Mouse (Mus musculus) inflammation-experienced regulatory T-cells, adult 6 months (primary cell): ENCODE measurements around the gene Ptdss2. TPM values are rescaled to one million over a fixed set of nuclear protein-coding genes. Genes with fewer than 3 reads are reported as not detected.

Source experiments
- ATAC-seq: one replicate; pipeline ENCODE4 v1.8.0; 2017
- polyA plus RNA-seq, 3 experiments: library from polyadenylated mRNA; unstranded; fragments of 100-300 nt; shearing (Covaris generic); gene quantifications; one replicate each; pipeline ENCODE4 v1.2.1; 2017

The Ptdss2 gene
- polyA plus RNA-seq, 3 experiments from 2014 or later, result 6.2 to 9.3 (median 7.0) TPM

DNA sequence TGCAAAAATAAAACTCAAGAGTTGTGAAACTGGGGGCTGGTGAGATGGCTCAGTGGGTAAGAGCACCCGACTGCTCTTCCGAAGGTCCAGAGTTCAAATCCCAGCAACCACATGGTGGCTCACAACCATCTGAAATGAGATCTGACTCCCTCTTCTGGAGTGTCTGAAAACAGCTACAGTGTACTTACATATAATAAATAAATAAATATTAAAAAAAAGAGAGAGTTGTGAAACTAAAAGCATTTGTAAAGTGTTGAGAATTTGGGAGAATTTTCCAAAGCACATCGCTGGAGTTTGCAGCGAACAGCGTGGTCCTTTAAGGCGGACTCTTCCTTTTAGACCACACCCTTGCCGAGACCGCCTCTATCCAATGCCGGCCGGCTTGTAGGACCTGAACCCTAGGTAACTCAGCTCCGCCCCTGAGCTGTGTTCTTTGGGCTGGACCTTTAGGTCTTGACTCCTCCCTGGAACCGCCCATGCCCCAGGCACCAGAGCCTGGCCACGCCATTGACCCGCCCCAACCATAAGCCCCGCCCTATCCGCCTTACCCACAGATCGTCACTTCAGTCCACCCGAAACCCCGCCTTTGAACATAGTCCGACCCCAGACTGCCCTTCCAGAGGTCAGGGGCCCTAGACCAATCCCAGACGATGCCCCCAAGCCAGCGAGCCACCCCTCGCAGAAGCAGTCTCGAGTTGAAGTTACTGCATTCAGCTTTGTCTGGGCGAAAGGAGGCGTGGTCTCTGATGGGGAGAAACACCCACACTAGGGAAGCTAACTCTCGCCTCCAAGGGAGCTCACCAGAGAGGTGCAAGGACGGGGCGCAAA is 721 bp downstream of the Ptdss2 start:
- peak; percentile 94 for ATAC-seq

GRCm38 (mm10) chr7:141123517-141123856 is 1.3 kb downstream of the Ptdss2 start:
- no peak for ATAC-seq

DNA sequence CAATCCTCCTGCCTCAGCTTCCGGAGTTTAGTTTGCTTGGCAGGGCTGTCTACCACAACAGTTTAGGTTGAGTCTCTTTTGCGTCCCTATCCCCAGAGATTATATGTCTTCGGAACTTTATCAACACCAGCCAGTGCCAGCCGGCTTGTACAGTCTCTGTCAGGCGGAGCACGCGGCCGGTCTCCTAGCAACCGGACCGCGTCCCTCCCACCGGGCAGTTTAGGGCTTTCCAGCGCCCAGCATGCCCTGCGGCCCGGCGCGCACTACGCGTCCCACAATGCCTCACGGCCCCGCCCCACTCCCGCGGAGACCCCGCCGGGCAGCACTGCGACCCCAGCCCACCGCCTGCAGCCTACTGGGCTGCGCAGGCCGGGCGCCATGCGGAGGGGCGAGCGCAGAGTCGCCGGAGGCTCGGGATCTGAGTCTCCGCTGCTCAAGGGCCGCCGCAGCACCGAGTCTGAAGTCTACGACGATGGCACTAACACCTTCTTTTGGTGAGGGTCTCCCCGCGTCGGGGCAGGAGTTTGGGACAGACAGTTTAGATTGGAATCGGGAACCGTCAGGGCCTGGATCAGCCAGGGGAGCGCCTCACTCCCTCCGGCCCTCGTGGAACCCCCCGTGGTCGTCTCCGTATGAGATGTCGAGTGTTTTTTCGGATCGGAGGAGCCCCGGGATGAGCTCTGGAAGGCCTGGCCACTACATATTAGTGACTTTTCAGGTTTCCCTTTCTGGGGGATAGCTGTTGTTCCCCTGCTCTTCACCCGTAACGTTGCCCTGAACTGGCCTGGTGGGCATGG is 9.0 kb downstream of the Ptdss2 start:
- ATAC-seq, result peak; percentile 98

DNA sequence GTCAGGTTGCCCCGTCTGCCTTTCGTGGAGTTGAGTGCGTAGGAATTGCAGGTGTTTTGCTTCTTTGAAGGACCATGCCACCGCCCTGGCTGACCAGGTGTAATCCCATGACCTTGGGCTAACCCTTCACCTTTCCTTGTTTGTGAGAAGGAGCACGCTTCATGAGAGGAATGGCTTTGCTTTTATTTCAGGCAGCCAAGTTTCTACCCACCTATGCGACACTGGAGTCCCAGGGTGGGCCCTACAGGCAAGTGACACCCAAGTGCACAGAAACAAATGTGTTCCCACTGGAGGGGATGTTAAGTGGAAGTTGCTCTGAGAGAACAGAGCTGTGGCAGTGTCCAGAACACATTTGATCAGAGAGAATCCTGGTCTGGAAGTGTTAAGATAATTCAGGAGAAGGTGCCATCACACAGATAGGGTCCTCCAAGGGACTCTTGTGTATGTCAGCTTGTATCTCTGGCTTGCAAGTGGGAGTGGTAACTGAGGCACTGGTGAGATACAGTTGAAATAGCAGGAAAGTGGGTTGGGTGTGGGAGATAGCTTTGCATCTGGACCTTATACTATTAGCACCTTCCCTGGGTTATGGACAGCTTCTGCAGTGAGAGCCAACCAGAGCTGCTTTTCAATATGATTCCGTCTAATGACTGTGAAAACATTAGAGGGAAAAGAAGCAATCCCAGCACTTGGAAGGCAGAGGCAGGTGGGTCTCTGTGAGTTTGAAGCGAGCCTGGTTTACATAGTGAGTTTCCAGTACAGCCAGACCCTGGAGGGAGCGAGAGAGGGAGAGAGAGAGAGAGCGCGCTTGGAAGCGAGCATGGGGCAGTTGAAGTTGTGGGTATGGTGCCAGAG is 9.9 kb downstream of the Ptdss2 start:
- ATAC-seq, result no peak

DNA sequence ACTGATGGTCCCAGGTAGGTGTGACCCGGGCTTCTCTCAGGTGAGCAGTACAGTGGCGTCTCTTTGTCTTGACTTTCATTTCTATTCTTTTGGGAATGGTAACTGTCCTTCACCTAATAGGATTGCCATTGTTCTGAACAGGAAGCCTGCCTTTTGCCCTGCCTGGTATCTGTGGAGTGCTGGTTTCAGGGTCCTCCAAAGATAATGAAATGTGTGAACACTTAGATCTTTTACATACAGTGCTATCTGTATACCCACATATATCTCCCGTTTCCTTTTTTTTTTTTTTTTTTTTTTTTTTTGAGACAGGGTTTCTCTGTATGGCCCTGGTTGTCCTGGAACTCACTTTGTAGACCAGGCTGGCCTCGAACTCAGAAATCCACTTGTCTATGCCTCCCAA is 19.1 kb downstream of the Ptdss2 start:
- ATAC-seq, result no peak

DNA sequence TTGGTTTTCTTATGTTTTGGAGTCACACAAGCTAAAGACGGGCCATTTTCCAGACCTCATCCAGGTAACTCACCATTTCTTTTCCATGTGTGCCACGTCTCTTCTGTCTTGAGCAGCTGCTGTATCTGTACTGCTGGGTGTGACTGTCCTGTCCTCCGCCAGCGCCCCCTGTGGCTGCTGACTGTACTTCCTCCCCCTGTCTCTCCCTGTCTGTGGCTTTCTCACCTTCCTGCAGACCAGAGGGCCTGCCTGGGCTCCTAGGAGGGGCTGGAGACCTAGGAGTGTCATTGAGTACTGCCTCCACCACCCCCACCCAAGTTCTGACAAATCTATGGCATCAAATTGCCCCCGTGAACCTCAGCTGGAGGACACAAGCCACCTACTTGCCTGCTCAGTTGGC is 20.9 kb downstream of the Ptdss2 start:
- ATAC-seq, result peak; percentile 48

- ATAC-seq, result no peak
Observed at GRCm38 (mm10) chr7:141143861-141144260, 21.7 kb downstream of the Ptdss2 start.

DNA sequence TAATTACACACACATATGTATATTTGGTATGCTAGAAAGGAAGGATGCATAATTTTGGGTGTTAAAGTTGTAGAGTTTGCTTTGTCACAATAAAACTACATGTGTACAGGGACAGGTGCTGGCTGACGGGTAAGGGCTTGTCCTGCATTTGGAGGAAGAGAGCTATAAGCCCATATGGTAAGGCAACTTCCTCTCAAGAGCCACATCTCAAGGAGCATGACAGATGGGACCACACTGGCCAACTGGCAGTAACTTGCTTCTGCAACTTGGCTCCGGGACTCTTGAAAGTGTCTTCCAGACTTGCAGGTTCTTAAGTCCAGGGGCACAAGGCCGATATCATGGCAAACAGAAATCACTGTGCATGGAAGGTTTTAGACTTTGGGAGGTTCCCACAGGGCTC is 22.5 kb downstream of the Ptdss2 start:
- no peak for ATAC-seq

DNA sequence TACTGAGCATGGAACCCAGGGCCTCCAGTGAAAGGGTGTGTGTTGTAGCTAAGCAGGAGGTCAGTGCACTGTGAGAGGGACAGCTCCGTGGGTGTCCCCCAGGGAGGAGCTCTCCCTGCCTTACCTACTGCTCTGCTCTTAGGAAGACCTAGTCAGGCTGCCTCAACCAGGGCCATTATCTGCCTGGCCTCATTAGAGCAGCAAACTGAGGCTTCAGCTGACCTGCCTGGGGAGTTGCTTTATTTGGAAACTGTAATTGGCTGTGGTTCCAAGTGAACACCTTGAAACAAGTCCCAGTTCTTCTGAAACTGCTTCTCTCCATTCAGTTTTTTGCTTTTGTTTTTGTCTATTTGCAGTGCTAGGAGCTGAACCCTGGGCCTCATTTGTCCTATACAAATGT is 23.2 kb downstream of the Ptdss2 start:
- ATAC-seq, result no peak

DNA sequence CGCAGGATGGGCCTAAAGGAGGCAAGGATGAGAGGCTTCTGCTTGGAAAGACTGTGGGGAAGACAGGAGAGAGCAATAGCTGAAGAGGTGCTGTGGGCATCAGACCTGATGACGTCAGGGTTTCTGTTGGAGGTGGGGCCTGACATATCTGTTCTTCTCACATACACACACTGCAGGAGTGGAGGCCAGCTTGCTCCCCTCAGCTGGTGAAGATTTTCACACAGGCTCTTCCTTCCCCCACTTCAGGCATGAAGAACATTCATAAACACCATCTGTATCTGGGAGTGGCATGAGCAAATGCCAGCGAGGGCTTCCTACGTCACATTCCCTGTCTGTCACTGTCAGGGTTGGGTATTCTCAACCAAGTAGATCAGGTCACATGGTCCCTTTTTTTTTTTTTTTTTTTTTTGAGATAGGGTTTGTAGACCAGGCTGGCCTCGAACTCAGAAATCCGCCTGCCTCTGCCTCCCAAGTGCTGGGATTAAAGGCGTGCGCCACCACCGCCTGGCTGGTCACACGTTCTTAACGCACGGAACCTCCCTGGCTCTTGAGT is 23.9 kb downstream of the Ptdss2 start:
- no peak for ATAC-seq

DNA sequence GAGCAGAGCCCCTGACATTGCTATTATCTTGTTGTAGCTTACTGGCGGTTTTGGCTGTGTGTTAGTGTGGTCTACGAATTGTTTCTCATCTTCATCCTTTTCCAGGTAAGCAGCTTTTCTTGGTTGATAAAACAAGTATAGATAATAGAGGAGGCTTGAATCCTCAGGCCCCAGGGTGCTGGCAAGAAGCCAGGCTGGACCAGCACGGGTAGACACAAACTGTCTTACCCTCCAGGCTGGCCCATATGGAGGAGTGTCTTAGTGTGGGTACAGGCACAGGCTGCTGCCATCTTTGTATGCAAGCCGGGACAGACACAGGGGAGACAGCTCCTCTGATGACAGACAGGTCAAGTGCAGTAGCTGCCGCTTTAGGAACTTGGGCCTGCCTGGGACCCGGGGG is 24.9 kb downstream of the Ptdss2 start:
- ATAC-seq, result no peak

GRCm38 (mm10) chr7:141148639-141149038 is 26.5 kb downstream of the Ptdss2 start:
- ATAC-seq, result no peak

DNA sequence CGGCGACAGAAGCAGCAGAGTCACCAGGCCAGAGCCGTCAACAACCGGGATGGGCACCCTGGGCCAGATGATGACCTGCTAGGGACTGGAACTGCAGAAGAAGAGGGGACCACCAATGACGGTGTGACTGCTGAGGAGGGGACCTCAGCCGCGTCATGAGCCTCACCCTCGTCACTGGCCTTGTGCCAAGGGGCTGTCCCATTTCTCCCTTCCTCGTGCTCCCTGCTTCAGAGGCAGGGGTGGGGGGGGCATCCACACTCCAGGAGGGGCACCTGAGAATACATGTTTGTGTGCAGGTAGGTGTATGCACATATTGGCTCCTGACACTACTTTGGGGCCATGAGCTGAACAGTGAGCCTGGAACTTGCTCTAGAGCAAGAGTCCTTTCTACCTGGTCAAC is 33.2 kb downstream of the Ptdss2 start:
- no peak for ATAC-seq

- ATAC-seq, result no peak
Observed at GRCm38 (mm10) chr7:141164397-141164796, 42.2 kb downstream of the Ptdss2 start.

DNA sequence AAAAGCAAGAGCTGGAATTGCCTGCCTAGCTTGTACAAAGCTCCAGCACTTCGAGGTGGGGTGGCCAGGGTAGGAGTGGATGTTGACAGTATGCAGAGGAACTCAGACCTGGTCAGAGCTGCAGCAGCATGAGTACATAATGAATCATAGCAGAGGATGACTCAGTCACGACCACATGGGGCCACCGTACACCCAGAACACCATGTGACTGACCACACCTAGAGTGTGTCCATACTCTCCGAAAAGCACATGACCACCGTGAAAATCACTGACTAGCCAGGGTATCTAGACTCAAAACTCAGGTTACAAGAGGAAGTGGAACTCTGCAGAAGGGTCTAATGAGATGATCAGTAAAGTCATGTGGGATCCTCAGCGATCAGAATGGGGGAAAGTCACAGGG is 42.7 kb downstream of the Ptdss2 start:
- no peak for ATAC-seq

- ATAC-seq, result no peak
Observed at GRCm38 (mm10) chr7:141167901-141168517, 45.8 kb downstream of the Ptdss2 start.

- ATAC-seq, result peak; percentile 14
Observed at GRCm38 (mm10) chr7:141168518-141168953, 46.4 kb downstream of the Ptdss2 start.

- ATAC-seq, result no peak
Observed at GRCm38 (mm10) chr7:141169300-141169699, 47.1 kb downstream of the Ptdss2 start.

GRCm38 (mm10) chr7:141169866-141170265 is 47.7 kb downstream of the Ptdss2 start:
- no peak for ATAC-seq

DNA sequence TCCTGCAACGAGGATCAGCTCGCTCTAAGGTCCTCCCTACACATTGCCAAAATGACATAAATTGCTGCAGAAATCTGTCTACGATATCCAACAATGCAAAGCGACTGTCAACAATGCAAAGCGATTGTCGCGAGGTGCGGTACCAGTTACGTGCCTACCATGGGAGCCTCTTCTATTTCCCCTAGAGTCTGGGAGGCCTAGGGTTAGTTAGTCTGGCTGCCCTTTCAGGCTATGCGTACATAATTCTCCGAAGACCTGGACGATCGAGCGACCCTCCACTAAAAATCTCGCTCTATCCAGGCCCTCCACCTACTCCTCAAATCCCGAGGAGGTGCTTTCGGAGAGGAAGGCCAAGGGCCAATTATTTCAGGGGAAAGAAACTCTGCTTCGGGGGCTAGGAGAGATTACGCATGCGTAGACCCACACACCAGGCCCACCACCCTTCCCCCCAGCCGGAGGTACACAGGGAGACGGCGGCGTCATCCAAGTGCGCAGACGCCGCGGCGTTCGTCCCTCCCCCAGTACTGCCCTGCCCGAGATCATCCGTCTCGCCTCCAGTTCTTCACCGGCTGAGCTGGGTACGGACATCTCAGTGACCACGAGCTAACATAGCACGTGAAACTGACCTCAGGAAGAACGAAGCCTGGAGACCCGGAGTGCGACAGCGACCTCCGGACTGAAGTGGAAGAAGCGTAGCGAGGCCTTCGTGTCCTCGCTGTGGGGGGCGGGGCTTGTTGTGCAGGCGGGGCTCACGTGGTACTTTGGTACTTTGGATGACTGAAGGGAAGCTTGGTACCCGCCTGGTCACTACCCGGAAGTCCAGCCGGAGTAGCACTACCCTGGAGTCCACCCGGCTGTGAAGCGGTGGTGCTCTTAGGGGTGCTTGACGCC is 50.2 kb downstream of the Ptdss2 start, which contains the start of gene Rnh1:
Rnh1 (minus strand) TSS at position 742 of the 891 bp plus-strand sequence.
- peak; percentile 84 for ATAC-seq

DNA sequence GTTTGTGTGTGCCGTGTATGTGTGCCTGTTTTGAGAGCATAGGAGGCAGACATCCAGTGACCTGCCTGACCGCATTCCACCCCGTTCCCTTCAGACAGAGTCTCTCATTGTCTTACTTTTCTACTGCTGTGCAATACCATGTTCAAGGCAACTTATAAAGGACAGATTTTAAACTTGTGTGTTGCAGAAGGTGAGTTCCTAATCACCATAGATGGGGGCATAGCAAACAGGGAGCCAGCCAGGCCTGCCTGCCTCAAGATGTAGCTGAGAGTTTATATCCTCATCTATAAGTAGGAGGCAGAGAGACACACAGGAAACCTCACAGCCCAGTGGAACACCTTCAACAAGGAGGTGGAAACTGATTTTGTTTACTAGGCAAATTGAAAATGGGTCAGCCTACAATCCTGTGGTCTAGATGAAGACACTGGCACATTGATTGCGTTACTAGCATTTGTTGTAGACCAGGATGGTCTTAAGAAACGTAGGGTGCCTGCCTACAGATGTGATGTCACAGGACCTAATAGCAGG is 51.2 kb downstream of the Ptdss2 start:
- peak; percentile 34 for ATAC-seq
